ENCODE assay signal across 8 mouse cellular contexts in genomic region chr5:29568848-29569377, GRCm38 (mm10). TPM values are rescaled to one million over a fixed set of nuclear protein-coding genes. Genes with fewer than 3 reads are reported as not detected.
DNase-seq lines count a peak whose midpoint lies in the region; ATAC-seq and TF ChIP-seq lines count a peak whose summit lies in the region.

TSS of gene Ube3c (plus strand) at chr5:29569242.

- no peak for TF ChIP-seq CTCF in bone marrow, adult 2 months (IDR thresholded peaks at IDR 0.05; ENCODE audit: control insufficient read depth, insufficient read depth, low read length)
- TF ChIP-seq CTCF in midbrain, postnatal 0 days (IDR thresholded peaks at IDR 0.05) = no peak

- peak within 1 kb of the TSS; percentile 88 for H3K4me2 ChIP-seq in embryonic facial prominence, embryonic 15.5 days (replicated peaks)
- peak within 1 kb of the TSS; percentile 95 for H3K4me2 ChIP-seq in limb, embryonic 14.5 days (replicated peaks; ENCODE audit: low read depth, low read length, severe bottlenecking)
- peak within 1 kb of the TSS; percentile 78 for H3K4me2 ChIP-seq in midbrain, postnatal 0 days (ENCODE audit: low read depth, low read length, poor library complexity, severe bottlenecking)

- peaks cover 7% of the 10 kb centered on the region; the same call in 1 of the 2 replicates for H3K36me3 ChIP-seq in embryonic facial prominence, embryonic 15.5 days
- peaks cover 15% of the 10 kb centered on the region; the same call in 1 of the 2 replicates for H3K36me3 ChIP-seq in limb, embryonic 14.5 days (ENCODE audit: control insufficient read depth, insufficient read depth, low read length)
- no peaks in the 10 kb centered on the region for H3K36me3 ChIP-seq in midbrain, postnatal 0 days (ENCODE audit: insufficient read depth, low read length)

- no peaks in the 10 kb centered on the region for H3K27me3 ChIP-seq in embryonic facial prominence, embryonic 15.5 days
- H3K27me3 ChIP-seq in limb, embryonic 14.5 days (ENCODE audit: control insufficient read depth, insufficient read depth, low read length) = no peaks in the 10 kb centered on the region
- no peaks in the 10 kb centered on the region for H3K27me3 ChIP-seq in midbrain, postnatal 0 days (ENCODE audit: insufficient read depth, low read length)

- peak within 1 kb of the TSS; percentile 91 for H3K27ac ChIP-seq in bone marrow, adult 2 months (ENCODE audit: control insufficient read depth, insufficient read depth, low read depth, low read length, poor library complexity)
- peak within 1 kb of the TSS; percentile 91 for H3K27ac ChIP-seq in embryonic facial prominence, embryonic 15.5 days (replicated peaks)
- H3K27ac ChIP-seq in limb, embryonic 14.5 days (replicated peaks; ENCODE audit: low read depth, low read length) = peak within 1 kb of the TSS; percentile 89
- peak within 1 kb of the TSS; percentile 95 for H3K27ac ChIP-seq in midbrain, postnatal 0 days (ENCODE audit: low read depth, low read length)

- H3K4me1 ChIP-seq in bone marrow, adult 2 months (ENCODE audit: control insufficient read depth, insufficient read depth, low read length) = no peaks in the 10 kb centered on the region; the same call in 1 of the 2 replicates
- peaks cover 13% of the 10 kb centered on the region for H3K4me1 ChIP-seq in embryonic facial prominence, embryonic 15.5 days
- H3K4me1 ChIP-seq in limb, embryonic 14.5 days (ENCODE audit: control insufficient read depth, insufficient read depth, low read length) = peaks cover 10% of the 10 kb centered on the region
- H3K4me1 ChIP-seq in midbrain, postnatal 0 days (ENCODE audit: insufficient read depth, low read length) = peaks cover 11% of the 10 kb centered on the region; the same call in 1 of the 2 replicates

- H3K9me3 ChIP-seq in embryonic facial prominence, embryonic 15.5 days (replicated peaks) = no peaks in the 10 kb centered on the region
- H3K9me3 ChIP-seq in limb, embryonic 14.5 days (ENCODE audit: control insufficient read depth, low read length) = no peaks in the 10 kb centered on the region
- H3K9me3 ChIP-seq in midbrain, postnatal 0 days (ENCODE audit: low read length) = no peaks in the 10 kb centered on the region

- peak within 1 kb of the TSS; percentile 69 for H3K9ac ChIP-seq in embryonic facial prominence, embryonic 15.5 days
- peak within 1 kb of the TSS; percentile 73 for H3K9ac ChIP-seq in limb, embryonic 14.5 days (ENCODE audit: low read depth, low read length, severe bottlenecking)
- peak within 1 kb of the TSS; percentile 83 for H3K9ac ChIP-seq in midbrain, postnatal 0 days (replicated peaks; ENCODE audit: low read length, poor library complexity, severe bottlenecking)

- WGBS in bone marrow, adult 2 months = under 1% methylated on average over 72 of the region's 72 CpGs
- WGBS in embryonic facial prominence, embryonic 15.5 days = under 1% methylated on average over 72 of the region's 72 CpGs
- under 1% methylated on average over 51 of the region's 72 CpGs for WGBS in limb, embryonic 14.5 days
- 0% methylated on average over 66 of the region's 72 CpGs for WGBS in midbrain, postnatal 0 days

- peak; percentile 99 for ATAC-seq in embryonic facial prominence, embryonic 15.5 days (ENCODE audit: insufficient number of reproducible peaks, low FRiP score, low TSS enrichment, low read depth)
- ATAC-seq in limb, embryonic 14.5 days (ENCODE audit: low FRiP score, low read depth) = peak; percentile 97
- peak; percentile 98 for ATAC-seq in midbrain, postnatal 0 days (ENCODE audit: low FRiP score)

- TF ChIP-seq POLR2A in bone marrow, adult 2 months (IDR thresholded peaks at IDR 0.05; ENCODE audit: borderline replicate concordance, control insufficient read depth, low read depth, low read length) = peak; percentile 60; the same call in 1 of the 2 replicates
- 0 out of 2 replicates have a peak, but pooled peaks have one; percentile 48 for TF ChIP-seq POLR2A in limb, embryonic 14.5 days (IDR thresholded peaks at IDR 0.05; ENCODE audit: borderline replicate concordance, extremely low read depth, insufficient read depth, insufficient read length)

- H3K4me3 ChIP-seq in bone marrow, adult 2 months (replicated peaks; ENCODE audit: control insufficient read depth, low read depth, low read length) = peak within 1 kb of the TSS; percentile 95
- H3K4me3 ChIP-seq in embryonic facial prominence, embryonic 15.5 days (replicated peaks) = peak within 1 kb of the TSS; percentile 73
- peak within 1 kb of the TSS; percentile 72 for H3K4me3 ChIP-seq in limb, embryonic 14.5 days (replicated peaks; ENCODE audit: low read length)
- peak within 1 kb of the TSS; percentile 80 for H3K4me3 ChIP-seq in midbrain, postnatal 0 days (ENCODE audit: low read depth, low read length)

- peak; percentile 97 for DNase-seq in 416B (ENCODE audit: low read depth)
- peak; percentile 97 for DNase-seq in heart, adult 8-10 months (ENCODE audit: low spot score)
- DNase-seq in kidney, adult 9 months = peak; percentile 99
- peak; percentile 97 for DNase-seq in limb, embryonic 14.5 days (ENCODE audit: low spot score)
- peak; percentile 99 for DNase-seq in midbrain, postnatal 0 days (ENCODE audit: low spot score)
- DNase-seq in spleen, postnatal 14 days (ENCODE audit: low spot score in 2 of 2) = peak; percentile 93 to 96

RNA-seq across cellular contexts. Expression of gene Ube3c, which starts in this region (rescaled TPM):
- polyA plus RNA-seq in bone marrow, adult 2 months (2011; ENCODE audit: insufficient read depth, insufficient read length, low replicate concordance, missing spikeins) = 8.1 and 12.1 TPM in 2 replicates
- 25.0 and 25.3 TPM in 2 replicates for polyA plus RNA-seq in embryonic facial prominence, embryonic 15.5 days (2015; fragmentation: Nextera tagmentation; extraction: Ambion mirVana)
- total RNA-seq in heart, adult 8-10 months (2022) = 10 to 100 TPM; 35.2 to 42.7 (median 39.9) TPM
- 24.9 and 26.9 TPM in 2 replicates for polyA plus RNA-seq in limb, embryonic 14.5 days (2012; rRNA removed)
- polyA plus RNA-seq in limb, embryonic 14.5 days (2014; fragmentation: Nextera tagmentation; extraction: Ambion mirVana) = 35.1 and 37.3 TPM in 2 replicates
- total RNA-seq in midbrain, postnatal 0 days (2014; rRNA removed) = 76.3 and 89.4 TPM in 2 replicates
- 32.6 and 38.0 TPM in 2 replicates for polyA plus RNA-seq in midbrain, postnatal 0 days (2015; fragmentation: Nextera tagmentation; extraction: Ambion mirVana)

Comparison
In these comparisons a context has a peak if more than half of its experiments do, and no peak if none do; other contexts are left out.
1. Peak in every context shown above with its lines: DNase-seq, ATAC-seq, H3K4me3 ChIP-seq and H3K27ac ChIP-seq.